Mouse (Mus musculus) right cerebral cortex, adult 18-20 months (tissue): ENCODE measurements around the gene Zbtb8os.
A peak's percentile ranks its signal among the peaks of the same experiment; 100 is the strongest.

Experiments used
- DNase-seq: peaks from one replicate; pipeline ENCODE4 v3.0.0; 2022; ENCODE audit warnings: mixed read lengths

The Zbtb8os gene

DNA sequence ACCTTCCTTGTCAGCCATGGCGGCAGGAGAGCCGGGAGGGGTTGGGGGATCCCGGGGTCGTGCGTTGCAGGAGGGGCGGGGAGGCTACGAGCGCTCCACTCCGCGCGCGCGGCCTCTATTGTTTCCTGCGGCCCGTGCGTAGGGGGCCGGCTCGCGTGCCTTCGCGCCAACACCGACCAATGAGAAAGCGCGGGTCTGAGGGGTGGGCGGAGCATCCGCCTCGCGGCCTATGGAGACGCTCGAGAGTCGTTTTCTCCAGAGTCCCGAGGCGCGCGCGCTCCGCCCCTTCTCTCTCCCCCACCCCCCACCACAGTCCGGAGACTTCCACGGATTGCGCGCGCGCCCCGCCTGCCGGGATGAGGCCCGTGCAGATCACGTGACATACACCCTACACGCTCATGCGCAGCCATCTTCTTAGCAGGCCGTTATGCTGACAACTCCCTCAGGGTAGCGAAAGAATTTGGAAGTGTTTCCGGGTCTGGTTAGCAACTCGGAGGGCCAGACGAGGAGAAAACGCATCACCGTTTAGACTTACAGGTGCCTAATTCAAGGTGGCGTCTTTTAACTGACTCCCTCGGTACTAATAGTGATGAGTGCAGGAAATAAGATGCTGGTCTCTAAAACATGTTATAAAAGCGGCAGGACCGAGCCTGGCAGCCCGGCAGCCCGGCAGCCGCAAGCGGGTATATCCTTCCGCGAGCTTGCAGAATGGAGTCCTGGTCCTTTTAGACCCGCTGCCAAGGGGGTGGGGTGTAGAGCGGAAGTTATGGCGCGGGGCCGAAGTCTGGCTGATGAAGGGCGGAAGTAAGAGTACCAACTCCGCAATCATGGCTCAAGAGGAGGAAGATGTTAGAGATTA is at the start of gene Zbtb8os, which contains the start of gene Rbbp4:
Gene Zbtb8os (plus strand): TSS at position 480 of the 859 bp plus-strand sequence.
Gene Rbbp4 (minus strand): TSS at position 155 of the 859 bp plus-strand sequence.
- peak; percentile 96 for DNase-seq

DNA sequence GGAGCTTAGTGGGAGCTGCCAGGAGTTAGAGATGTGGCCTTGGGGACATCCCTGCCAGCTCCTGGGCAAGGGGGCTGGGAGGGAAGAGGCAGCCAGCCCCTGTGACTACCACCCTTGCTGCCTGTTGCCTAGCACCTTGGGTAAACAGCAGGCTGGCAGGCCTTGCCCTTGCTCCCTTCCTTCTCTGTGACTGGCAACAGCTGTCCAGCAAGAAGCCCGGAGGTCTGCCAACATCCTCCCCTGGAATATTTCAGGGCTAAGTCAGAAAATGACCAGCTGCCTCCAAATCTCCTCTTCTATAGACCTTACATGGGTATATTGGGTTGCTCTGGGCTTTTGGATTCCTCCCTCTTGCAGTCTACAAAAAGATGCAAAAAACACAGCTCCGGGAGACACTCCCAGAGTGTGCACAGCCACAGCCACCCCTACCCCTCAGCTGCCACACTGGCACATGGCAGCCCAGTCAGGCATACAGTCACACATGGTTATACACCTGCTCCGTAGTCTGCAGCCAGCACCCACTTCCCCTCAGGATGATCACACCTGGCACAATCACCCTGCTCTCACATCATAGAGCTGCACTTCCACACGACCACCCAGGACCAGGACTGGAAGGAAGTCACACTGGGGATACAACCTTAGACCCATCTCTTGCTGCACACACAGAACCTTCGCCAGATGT is 49.4 kb upstream of the Zbtb8os start:
- no peak for DNase-seq

DNA sequence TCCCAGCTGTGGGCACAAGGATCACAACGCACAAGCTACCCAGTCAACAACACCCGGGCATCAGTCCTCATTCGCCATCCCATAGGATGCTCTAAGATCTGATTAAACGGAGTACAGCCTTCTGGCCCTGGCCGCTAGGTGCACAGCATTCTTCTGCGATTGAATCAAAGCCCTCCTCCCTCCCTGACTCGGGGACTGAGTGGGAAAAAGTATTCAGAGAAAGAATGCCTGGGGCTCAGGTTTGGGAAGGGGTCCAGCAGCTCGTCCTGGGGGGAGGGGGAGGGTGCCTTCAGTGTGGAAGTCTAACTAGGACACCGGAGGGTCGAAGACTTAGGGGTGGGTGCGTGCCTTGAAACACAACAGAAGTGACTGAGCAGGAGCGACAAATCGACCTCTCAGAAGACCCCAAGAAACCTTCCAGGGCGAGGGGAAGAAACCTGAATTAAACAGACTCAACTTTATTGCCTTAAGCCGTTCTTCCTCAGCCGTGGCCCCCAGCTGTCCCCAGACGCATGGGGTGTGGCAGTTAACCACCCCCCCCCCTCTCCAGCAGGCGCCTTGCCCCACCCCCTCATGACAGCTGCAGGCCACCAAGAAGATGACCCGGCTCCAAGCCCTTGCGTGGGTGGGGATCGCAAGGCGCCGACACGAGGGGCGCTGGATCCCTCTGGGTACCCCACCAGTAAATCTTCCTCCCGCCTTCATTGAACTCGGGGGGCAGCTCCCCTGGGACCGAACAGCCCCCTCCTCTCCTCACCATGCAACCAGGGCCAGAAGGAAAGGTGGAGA is 48.6 kb upstream of the Zbtb8os start:
- no peak for DNase-seq

DNA sequence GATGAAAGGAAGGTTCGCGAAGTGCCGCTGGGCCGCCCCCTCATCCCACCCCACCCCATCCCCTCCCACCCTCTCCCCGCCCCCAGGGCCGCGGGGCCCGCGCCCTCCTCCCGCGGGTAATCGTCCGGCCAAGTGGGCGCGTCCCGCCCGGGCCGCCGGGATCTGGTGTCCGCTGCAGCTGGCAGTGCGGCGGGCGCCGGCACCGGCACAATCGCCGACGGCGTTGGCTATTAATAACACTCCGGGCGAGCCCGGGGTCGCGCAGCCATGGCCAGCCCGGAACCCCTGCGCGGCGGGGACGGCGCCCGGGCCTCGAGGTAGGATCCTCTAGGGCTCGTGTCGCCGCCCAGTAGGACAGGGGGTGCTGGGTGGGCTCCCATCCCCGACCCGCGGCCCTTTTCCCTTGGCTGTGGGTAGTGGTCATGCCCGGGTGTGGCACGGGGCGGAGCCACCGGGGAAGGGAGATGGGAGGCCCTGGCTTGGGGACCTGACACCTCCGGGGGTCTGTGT is 48.0 kb upstream of the Zbtb8os start, which contains the start of gene Sync:
Gene Sync (plus strand): TSS at position 146 of the 510 bp plus-strand sequence.
- no peak for DNase-seq

DNA sequence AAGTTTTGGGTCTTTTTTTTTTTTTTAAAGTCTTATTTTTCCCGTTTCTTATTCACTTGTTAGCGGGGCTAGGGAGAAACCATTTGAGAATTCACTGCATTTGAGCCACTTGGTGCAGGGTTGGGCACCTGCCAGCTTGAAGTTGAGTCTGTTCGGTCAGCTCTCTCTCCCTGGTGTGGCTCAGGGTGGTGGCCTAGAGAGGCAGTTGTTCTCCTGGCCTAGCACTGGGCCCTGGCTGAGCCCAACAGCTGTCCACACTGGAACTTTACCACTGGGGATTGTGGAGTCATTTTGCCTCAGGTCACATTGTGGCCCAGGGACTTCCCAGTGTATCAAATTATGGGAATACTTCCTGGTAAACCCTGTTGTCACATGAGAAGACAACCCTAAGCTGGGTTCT is 47.4 kb upstream of the Zbtb8os start:
- no peak for DNase-seq

DNA sequence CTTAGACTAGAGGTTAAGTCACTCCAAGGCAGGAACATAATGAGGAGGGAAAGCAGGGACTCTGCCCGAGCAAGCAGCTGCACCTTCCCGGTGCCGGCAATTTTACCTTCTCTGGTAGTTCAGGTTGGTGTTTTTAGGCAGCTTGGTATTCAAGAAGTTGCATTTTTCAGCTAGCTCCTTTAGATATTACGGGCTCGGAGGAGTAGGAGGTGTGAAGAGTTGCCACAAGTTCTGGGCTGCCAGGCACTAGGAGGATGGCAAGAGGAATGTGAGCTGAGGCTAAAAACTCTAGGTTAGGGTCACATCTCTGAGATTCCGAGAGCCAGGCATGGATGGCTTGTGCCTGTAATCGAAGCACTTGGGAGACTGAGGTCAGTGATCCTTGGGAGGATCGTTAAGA is 45.8 kb upstream of the Zbtb8os start:
- peak; percentile 15 for DNase-seq

DNA sequence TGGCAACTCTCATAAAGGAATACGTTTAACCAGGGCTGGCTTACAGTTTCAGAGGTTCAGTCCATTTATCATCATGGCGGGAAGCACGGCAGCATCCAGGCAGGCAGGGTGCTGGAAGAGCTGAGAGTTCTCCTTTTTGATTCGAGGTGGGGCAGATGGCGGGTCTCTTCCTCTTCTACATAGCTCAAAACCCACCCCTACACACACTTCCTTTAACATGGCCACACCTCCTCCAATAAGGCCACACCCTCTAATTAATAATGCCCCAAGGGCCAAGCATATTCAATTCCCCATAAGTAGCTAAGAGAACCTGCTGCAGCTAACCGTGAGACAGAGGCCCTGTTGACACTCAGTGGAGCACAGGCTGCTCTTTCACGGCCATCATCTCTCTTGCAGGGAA is 42.7 kb upstream of the Zbtb8os start:
- no peak for DNase-seq

DNA sequence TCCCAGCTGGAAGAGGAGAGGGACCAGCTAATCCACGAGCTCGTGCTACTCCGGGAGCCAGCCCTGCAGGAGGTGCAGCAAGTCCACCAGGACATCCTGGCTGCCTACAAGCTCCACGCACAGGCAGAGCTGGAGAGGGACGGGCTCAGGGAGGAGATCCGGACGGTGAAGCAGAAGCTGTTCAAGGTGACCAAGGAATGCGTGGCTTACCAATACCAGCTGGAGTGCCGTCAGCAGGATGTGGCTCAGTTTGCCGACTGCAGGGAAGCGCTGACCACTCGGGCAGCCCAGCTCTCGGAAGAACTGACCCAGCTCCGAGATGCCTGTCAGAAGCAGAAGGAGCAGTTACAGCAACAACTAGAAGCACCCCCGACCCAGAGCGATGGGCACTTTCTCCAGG is 41.8 kb upstream of the Zbtb8os start:
- no peak for DNase-seq

DNA sequence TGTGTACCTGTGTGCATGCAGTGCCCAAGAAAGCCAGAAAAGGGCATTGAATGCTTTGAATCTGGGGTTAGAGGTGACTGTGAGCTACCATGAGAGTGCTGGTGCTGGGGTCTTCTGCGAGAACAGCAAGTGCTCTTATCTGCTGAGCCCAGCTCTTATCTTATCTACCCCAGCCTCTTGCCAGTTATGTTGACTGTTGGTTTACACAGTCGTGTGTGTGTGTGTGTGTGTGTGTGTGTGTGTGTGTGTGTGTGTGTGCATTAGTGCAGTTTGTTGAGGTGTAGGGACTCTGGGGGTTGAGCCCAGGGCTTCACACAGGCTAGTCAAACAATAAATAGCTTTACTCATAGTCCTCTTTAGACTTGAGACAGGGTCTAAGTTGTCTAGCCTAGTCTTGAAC is 40.3 kb upstream of the Zbtb8os start:
- DNase-seq: no peak

DNA sequence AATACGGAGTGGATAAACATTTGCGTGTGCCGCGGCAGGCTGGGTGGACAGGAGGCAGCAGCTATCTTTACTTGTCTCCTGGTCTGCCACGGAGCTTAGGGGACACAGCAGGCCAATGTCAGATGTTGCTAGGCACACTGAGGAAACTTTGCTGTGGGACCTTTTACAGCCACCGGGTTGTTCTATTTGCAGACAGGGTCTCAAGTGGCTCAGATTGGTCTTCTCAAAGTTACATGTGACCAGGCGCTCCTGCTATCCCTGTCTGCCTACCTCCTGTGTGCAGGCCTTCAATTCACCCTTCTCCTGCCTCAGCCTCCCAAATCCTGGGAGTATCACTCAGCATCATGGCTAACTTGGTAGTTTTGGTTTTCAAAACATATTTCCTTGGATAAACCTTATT is 39.4 kb upstream of the Zbtb8os start:
- no peak for DNase-seq

DNA sequence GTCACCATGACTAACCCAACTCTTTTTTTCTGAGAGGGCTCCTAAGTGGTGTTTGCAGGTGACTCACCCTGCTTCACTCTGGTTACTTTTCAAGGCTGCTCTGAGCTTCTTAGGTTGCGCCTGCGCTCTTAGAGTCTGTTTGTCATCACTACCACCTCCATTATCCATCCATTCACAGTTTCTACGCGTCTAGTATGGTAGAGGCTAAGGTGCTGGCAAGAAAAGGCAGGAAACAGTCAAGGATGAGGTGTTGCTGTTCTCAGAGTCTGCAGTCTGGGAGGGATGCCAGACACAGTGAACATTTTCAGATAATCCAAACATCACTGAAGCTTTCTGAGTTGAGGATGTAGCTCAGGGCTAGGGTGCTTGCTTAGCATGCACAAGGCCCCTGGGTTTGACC is 37.8 kb upstream of the Zbtb8os start:
- DNase-seq: peak; percentile 70

DNA sequence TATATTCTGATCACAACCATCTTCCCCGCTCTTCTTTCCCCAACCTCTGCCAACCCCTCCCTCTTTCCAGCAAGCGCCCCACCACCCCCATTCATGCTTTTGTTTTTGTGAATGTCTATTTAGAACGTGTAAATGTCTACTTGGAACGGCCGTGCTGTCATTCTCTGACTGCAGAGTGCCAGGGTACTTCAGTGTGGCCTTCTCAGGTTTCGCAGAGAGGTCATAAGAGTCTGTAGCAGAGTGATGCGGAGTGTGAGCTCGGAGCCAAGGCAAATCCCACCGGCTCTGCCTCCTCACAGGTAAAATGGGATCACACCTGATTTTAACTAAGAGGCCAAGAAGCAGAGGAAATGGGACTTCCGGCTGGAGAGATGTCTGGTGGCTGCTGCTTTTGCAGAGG is 36.4 kb upstream of the Zbtb8os start:
- DNase-seq: no peak

DNA sequence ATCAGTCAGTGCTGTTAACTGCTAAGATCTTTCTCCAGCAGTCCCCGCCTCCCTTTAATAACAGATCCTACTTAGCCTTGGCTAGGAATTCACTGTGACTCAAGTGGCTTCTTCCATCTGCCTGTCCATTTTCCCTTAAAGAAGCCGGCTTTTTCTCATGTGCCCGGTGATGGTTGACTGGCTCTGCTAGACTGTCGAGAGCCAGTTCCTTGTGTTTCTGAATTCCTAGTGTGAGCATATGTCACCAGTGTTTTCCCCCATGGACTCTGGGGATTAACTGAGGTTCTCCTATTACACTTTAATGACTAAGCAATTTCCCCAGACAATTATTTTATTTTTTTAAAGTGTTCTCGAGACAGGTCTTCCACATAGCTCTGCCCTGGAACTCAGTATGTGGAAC is 32.1 kb upstream of the Zbtb8os start:
- no peak for DNase-seq

DNA sequence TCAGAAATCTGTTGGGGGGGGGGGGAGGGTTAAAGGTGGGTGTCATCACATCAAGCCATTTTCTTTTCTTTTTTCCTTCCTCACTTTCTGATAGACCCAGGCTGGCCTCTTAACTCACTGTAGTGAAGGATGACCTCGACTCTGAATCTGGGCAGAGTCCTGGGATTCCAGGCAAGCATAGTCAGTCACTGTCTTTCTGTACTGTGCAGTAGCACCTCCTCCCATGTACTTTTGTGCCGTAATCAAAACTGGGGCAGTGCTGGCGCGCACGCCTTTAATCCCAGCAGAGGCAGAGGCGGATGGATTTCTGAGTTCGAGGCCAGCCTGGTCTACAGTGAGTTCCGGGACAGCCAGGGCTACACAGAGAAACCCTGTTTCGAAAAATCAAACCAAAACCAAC is 31.7 kb upstream of the Zbtb8os start:
- DNase-seq: no peak

DNA sequence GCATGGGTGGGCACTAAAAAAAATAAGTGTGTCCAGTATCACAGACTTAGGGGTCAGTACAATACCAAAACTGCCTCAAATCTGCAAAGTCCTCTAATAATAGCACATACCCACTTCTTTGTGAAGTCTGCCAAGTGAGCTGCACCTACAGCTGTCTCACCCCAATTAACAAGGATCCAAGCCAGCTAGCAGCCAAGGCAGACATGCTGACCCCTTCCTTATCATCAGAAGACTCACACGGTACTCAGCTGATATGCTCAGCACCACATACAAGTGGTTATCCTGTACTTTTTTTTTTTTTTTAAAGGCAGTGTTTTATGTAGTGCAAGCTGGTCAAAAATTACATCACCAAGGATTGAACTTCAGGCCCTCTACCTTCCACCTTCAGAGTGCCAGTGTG is 31.2 kb upstream of the Zbtb8os start:
- DNase-seq: no peak

DNA sequence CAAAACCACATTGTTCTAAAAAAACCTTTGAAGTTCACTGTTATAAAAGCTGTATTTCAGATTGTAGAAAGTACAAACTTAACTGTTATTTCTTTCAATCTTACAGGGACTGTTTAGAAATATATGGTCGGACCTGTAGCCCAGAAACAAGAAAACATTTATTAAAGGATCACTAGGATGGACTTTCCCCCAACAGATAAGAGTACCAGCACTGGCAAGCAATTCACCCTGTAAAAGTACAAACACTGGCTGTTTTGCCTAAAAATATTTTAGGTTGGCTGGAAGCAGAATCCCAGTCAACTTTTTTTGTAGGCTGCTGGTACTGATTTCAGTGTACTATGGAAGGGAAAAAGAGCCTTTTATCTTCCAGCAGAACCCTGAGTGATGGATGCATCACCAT is 27.6 kb upstream of the Zbtb8os start:
- no peak for DNase-seq

DNA sequence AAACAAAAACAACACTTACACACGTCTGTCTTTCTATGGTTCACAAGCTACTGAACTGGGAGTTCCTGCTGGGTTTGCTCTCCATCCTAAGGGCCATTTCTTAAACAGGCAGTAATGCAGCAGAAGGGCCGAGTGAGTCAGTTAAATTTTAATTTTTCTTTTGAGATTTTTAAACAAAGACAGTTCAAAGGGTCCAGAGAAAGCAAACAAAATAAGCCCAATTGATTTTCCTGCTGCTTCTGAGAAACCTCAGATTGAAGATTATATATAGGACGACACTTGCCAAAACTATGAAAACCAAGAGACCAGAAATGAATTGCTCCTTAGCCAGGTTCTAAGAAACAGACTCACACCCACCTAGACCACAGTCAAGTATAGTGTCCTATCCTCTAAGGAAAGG is 21.6 kb upstream of the Zbtb8os start:
- no peak for DNase-seq

DNA sequence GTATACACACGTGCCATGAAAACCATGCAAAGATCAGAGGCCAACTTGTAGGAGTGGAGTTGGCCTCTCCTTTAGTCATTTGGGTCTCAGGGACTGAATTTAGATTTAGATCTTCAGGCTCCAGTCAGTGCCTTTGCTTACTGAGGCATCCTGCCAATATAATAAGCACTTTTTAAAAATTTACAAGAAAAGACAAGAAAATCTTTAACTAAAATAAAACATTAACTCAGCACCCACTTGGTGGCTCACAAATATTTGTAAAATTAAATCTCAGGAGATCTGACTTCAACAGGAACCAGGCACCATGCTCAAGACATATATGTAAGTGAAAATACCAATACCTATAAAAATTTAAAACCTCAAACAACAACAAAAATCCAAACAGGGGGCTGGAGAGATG is 14.6 kb upstream of the Zbtb8os start:
- no peak for DNase-seq

DNA sequence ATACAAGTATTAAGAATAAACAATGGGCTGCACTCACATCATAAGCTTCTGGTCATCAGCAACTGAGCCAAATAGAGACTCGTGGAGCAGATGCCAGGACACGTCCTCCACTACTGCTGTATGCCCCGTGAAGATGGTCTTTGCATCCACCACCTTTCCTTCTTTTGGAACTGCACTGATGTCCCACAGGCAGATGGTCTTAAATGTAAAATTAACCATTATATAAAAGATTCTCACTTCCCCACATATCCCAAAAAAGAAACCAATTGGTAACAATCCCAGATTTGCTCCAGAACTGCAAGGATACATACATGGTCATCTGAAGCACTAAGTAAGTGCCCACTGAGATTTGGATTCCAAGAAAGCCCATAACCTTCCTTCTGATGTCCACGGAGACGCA is 13.5 kb upstream of the Zbtb8os start:
- DNase-seq: peak; percentile 18

DNA sequence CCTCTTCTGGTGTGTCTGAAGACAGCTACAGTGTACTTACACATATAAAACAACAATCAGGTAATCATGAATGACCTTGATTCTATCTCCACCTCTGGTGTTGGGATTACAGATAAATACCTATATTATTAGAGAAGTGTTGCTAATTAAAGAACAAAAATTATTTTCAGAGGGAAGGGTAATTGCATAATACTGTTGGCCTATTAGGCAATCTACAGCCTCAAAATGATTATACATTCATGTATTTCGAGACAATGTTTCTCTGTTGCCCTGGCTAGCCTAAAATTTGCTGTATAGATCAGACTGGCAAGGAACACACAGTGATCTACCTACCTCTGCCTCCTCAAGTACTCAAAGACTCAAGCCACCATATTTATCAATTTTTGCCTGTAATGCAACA is 12.0 kb upstream of the Zbtb8os start:
- DNase-seq: no peak

DNA sequence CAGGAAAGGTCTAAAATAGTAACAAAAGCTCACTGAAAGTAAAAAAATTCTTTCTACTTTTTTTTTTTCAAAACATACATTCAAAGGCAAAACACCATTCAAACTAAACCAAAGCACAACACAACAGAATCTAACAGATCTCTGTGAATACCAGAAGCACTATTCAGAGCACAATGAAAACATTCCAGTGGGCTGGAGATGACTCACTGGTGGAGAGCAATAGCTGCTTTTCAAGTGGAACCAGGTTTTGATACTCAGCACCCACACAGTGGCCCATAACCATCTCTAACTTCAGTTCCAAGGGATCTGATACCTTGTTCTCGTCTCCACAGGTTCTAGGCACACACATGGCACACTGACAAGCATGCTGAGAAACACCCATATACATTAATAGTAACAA is 10.7 kb upstream of the Zbtb8os start:
- DNase-seq: peak; percentile 39

DNA sequence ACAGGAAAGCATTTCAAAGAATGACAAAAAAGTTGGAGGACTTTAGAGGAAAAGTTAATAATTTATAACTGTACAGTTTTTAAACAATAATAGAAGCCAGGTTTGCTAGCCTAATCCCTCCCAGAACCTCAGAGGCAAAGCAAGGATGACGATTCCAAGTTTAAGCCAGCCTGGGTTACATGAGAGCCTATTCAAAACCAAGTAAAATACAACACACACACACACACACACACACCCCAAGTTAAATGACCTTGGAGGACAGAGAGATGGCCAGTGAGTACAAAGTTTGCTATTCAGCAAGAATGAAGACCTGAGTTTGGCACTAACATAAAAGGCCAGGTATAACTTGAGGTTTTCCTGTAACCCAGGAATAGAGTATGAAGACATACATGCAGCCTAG is 9.3 kb upstream of the Zbtb8os start:
- no peak for DNase-seq

DNA sequence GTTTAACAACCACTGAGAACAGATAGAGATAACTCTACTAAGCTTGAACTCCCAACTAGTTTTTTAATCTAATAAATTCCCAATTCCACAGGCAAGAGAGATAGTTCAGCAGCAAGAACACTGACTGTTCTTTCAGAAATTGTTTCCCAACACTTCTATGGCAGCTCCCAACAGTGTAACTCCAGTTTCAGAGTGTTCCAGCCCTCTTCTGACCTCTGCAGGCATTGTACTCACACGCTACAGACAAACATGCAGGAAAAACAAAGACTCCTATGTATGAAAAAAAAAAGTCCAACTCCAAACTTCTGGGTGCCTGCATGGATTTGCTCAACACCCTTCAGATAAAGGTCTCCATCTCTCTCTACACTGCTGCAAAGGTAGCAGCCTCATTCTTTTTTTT is 2.6 kb upstream of the Zbtb8os start:
- no peak for DNase-seq
